Mouse (Mus musculus): ENCODE measurements around the gene Ckmt2. TPM values are rescaled to one million over a fixed set of nuclear protein-coding genes. Genes with fewer than 3 reads are reported as not detected.

The Ckmt2 gene
- total RNA-seq, 2 experiments from 2014 or later, result not detected

- intact Hi-C loops (cut with DNase I), result no loop called here
- DNase-seq, result no peak
Measured at GRCm38 (mm10) chr13:91874565-91874964, 2.1 kb downstream of the Ckmt2 start.

- intact Hi-C loops (cut with DNase I), result no loop called here
Measured at GRCm38 (mm10) chr13:91873734-91874329, 2.9 kb downstream of the Ckmt2 start.

GRCm38 (mm10) chr13:91868577-91868976 is 8.1 kb downstream of the Ckmt2 start:
- intact Hi-C loops (cut with DNase I), result no loop called here

More at GRCm38 (mm10) chr13:91873734-91874329, 2.9 kb downstream of the Ckmt2 start:
- DNase-seq, result no peak

GRCm38 (mm10) chr13:91858835-91859234 is 17.9 kb downstream of the Ckmt2 start:
- no peak for DNase-seq
- intact Hi-C loops (cut with DNase I), result no loop called here

More at GRCm38 (mm10) chr13:91868577-91868976, 8.1 kb downstream of the Ckmt2 start:
- DNase-seq, result no peak

- intact Hi-C loops (cut with DNase I), result no loop called here
Measured at GRCm38 (mm10) chr13:91857427-91857826, 19.3 kb downstream of the Ckmt2 start.

GRCm38 (mm10) chr13:91854412-91854811 is 22.3 kb downstream of the Ckmt2 start:
- no peak for DNase-seq
- intact Hi-C loops (cut with DNase I), result no loop called here

More at GRCm38 (mm10) chr13:91857427-91857826, 19.3 kb downstream of the Ckmt2 start:
- DNase-seq, result no peak

- DNase-seq, result no peak
- intact Hi-C loops (cut with DNase I), result no loop called here
Measured at GRCm38 (mm10) chr13:91827876-91828275, 48.8 kb downstream of the Ckmt2 start.

- DNase-seq, result no peak
- intact Hi-C loops (cut with DNase I), result no loop called here
Measured at GRCm38 (mm10) chr13:91826066-91826465, 50.6 kb downstream of the Ckmt2 start.

GRCm38 (mm10) chr13:91824845-91825550 is 51.7 kb downstream of the Ckmt2 start:
- intact Hi-C loops (cut with DNase I), result no loop called here
- peak; percentile 46 for DNase-seq

GRCm38 (mm10) chr13:91823735-91824134 is 53.0 kb downstream of the Ckmt2 start:
- intact Hi-C loops (cut with DNase I), result no loop called here
- DNase-seq, result no peak

GRCm38 (mm10) chr13:91814670-91815069 is 62.0 kb downstream of the Ckmt2 start:
- DNase-seq, result no peak
- intact Hi-C loops (cut with DNase I), result no loop called here

GRCm38 (mm10) chr13:91809476-91809875 is 67.2 kb downstream of the Ckmt2 start:
- intact Hi-C loops (cut with DNase I), result loop anchor here (5.0 kb wide), 1 partner anchor 523 kb away; no protein-coding TSS in a partner anchor
- no peak for DNase-seq

GRCm38 (mm10) chr13:91807874-91808575 is 68.7 kb downstream of the Ckmt2 start:
- DNase-seq, result no peak
- intact Hi-C loops (cut with DNase I), result loop anchor here (5.0 kb wide), 1 partner anchor 524 kb away; no protein-coding TSS in a partner anchor

- intact Hi-C loops (cut with DNase I), result loop anchor here (5.0 kb wide), 1 partner anchor 525 kb away; no protein-coding TSS in a partner anchor
- peak; percentile 90 for DNase-seq
Measured at GRCm38 (mm10) chr13:91807155-91807839, 69.4 kb downstream of the Ckmt2 start, which contains the start of gene Zcchc9. Gene Zcchc9, minus strand, starts transcription at chr13:91807705.

Other genes starting within 250 kb of the Ckmt2 start
- gene Acot12, start 135.4 kb downstream of the Ckmt2 start, total RNA-seq (2021), result under 1 TPM in 1 of 2 experiments, not detected in 1; 0.24 TPM
- 10 to 100 TPM; 15.4 to 18.6 TPM for gene Zcchc9, start 69.2 kb downstream of the Ckmt2 start, total RNA-seq (2021)

Measured in left cerebral cortex, postnatal 4 days (tissue).